Mouse (Mus musculus) gastrocnemius, adult 2 months (tissue): ENCODE results near the gene Dnase2a. TPM values are rescaled to one million over a fixed set of nuclear protein-coding genes. Genes with fewer than 3 reads are reported as not detected.

Source experiments
- DNase-seq: peaks from one replicate; pipeline ENCODE4 v3.0.0; 2022
- H3K27ac ChIP-seq: fragments of 200-600 bp; 2 replicates; pipeline ENCODE4 v1.8.1; 2022; ENCODE audit warnings: mild to moderate bottlenecking
- H3K4me3 ChIP-seq: fragments of 200-600 bp; 2 replicates; pipeline ENCODE4 v1.8.1; 2022; ENCODE audit warnings: mild to moderate bottlenecking, moderate library complexity
- CTCF ChIP-seq: fragments of 200-600 bp; IDR thresholded peaks from 2 replicates; pipeline ENCODE4 v1.8.1; 2022; ENCODE audit warnings: antibody characterized with exemption, mild to moderate bottlenecking, moderate library complexity
- intact Hi-C: fragments of 180-260 bp; cut with DNase I; formaldehyde crosslinking; loops from one replicate; pipeline ENCODE4 v1.15.1; 2025
- total RNA-seq, 2 experiments: library from RNA; stranded (reverse); gene quantifications; 2 replicates each; pipeline ENCODE4 v1.2.3; 2021

Gene Dnase2a
- total RNA-seq, 2 experiments from 2014 or later = 4.0 to 8.4 TPM

DNA sequence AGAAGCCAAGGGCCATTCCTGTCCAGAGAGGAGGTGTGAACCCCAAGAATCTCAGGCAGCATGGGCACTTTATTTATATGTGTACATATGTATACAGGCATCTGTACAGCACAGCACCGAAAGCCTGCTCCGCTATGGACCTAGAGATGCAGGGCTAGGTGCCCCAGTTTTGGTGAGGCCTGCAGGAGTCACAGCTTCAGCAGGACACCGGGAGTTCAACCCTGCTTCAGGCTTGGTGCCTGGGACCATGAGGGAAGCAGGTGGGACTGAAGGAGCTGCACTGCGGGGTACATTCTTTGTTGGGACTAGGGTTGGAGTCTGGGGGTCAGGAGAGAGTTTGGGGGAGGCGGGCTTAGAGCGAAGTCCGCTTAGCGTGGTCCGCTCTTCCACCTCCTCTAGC lies 3.5 kb downstream of the Dnase2a start:
- no peak overlapping the region for H3K4me3 ChIP-seq
- intact Hi-C loops = no loop called here
- no peak overlapping the region for H3K27ac ChIP-seq
- DNase-seq = no peak
- no peak for TF ChIP-seq CTCF

DNA sequence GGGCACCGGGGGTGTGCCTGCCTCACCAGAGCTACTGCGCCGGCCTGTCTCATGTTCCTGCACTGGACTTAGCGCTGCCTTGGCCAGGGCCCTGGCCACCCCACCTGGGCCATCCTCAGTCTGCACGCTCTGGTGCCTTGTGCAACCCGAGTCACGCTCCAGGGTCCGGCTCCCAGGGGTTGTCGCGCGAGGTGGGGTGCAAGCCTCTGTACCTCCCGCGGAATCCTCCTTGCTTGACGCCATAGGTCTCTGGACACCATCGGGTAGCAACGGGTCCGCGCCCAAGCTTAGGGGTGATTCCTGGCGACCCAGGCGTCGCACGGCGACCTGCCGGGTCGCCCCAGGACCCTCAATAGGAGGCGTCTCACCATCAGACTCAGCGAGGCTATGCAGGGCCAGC lies 4.0 kb downstream of the Dnase2a start:
- intact Hi-C loops = no loop called here
- TF ChIP-seq CTCF = no peak
- no peak for DNase-seq
- Histone ChIP-seq H3K4me3 (peak overlapping the region; percentile 77), H3K27ac (peak overlapping the region; percentile 57)

DNA sequence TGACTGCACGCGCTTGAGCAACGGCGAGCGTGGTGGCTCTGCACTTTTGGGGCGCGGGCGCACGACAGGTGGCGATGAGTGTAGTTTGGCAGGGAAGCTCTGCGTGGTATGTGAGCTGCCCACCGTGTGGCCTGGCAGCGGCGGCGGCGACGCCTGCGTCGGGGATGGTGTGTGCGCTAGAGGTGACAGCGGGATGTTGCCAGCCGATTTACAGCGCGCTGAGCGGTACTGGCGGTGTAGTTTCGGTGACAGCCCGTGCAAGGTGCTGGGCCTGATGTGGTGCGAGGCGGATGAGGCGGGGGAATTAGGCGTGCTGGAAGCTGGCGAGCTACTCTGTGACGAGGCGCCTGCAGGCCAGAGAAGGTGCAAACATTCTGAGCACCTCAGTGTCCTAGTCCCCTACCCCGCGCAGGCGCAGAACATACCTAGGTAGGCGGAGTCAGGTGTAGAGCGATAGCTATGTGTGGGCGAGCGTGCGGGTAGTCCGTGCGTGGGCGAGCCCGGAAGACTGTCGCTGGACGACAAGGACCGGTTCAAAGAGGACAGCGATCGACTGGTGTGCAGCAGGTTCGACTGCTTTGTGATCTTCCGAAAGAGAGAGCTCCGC lies 4.6 kb downstream of the Dnase2a start:
- peak overlapping the region; percentile 57 for H3K27ac ChIP-seq
- DNase-seq = peak; percentile 77
- H3K4me3 ChIP-seq = peak overlapping the region; percentile 77
- intact Hi-C loops = no loop called here
- no peak; the same call in 1 of the 2 replicates for TF ChIP-seq CTCF

DNA sequence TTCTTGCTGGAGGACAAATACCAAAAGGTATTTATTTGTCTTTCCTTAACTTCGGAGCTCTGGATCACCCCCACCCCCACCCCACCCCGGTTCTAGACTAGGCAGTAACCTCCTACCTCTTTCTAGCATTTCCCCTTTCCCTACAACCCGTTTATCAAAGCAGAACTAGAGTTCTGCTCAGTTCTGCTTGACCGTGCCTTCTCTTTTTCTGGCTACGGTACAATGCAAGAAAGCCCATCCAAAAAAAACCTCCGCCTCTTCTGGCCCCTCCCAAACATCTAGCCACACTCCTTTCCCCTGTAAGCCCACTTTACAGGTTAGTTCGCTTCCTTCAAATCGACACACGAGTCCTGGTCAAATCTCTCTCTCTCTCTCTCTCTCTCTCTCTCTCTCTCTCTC lies 5.1 kb downstream of the Dnase2a start:
- peak overlapping the region; percentile 57; the same call in 1 of the 2 replicates for H3K27ac ChIP-seq
- TF ChIP-seq CTCF = no peak
- intact Hi-C loops = no loop called here
- no peak for DNase-seq
- H3K4me3 ChIP-seq = peak overlapping the region; percentile 77

DNA sequence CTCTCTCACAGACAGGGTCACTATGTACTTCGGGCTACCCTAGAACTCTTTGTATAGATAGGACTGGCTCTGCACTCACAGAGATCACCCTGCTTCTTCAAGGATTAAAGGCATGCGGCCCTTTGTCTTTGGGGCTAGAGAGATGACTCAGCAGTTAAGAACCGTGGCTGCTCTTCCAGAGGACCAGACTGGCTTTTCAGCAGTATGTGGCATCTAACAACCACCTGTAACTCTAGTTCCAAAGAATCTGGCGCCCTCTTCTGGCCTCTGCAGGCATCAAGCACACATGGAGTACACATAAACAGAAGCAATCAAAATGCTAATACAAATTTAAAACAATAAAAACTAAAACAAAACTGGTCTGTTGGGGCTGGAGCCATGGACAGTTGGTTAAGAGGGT lies 5.6 kb downstream of the Dnase2a start:
- Histone ChIP-seq H3K27ac (no peak overlapping the region), H3K4me3 (peak overlapping the region; percentile 77; the same call in 1 of the 2 replicates)
- peak; percentile 40 for TF ChIP-seq CTCF
- intact Hi-C loops = no loop called here
- no peak for DNase-seq

DNA sequence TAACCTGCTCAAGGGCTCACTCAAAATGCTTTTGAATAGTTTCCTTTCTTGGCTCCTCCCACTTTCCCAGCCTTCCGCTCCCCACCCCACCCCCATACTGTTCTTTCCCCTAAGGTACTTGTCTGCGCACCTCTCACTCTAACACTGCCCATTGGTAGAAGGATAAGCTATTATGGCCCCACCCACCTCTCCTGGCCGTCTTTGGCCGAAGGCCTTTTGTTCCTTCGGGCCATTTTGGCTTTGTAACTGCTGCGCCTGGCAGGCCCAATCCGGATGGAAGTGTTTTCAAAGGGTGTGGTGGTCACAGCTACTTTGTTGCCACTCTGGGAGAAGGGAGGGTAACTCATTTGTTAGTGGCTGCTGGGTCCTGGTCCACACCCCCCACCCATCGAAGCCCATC lies 6.9 kb downstream of the Dnase2a start:
- H3K4me3 ChIP-seq = no peak overlapping the region
- DNase-seq = no peak
- TF ChIP-seq CTCF = no peak
- no peak overlapping the region for H3K27ac ChIP-seq
- intact Hi-C loops = no loop called here

DNA sequence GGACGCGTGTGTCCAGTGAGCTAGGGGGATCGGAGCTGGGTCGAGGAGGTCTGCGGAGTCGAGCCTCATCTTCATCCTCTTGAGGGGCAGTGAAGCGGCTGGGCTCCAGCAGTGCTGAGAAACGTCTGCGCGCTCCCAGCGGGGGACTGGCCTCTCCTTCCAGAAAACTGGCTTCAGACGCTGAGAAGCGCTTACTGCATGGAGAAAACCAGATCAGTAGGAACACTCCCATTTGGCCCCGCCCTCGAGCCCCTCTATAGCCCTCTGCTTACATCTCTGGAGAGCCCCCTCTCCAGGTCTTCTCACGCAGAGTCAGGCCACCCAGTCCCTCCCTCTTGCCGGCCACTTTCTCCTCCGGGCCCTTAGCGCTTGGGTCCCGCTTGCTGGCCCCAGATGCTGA lies 9.4 kb downstream of the Dnase2a start:
- intact Hi-C loops = no loop called here
- no peak overlapping the region for H3K27ac ChIP-seq
- no peak overlapping the region for H3K4me3 ChIP-seq
- no peak for DNase-seq
- no peak for TF ChIP-seq CTCF

DNA sequence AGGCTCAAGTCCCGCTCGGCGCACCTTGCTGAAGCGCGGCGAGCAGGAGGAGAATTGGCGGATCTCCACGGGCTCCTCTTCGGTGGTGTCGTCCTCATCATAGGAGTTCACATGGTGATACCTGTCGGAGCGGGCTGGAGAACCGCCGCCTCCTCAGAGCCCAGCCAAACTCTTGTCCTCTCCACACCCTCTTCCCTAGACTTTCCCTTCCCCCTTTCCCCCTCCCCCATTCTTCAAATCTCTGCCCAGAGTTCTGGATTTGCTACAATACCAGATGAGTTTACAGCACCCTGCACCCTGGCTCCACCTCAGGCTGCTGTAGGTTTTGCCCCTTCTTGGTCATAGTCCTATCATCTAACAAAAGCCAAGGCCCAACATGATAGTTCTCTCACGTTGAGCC lies 10.3 kb downstream of the Dnase2a start:
- H3K4me3 ChIP-seq = no peak overlapping the region
- no peak for DNase-seq
- intact Hi-C loops = no loop called here
- no peak overlapping the region for H3K27ac ChIP-seq
- TF ChIP-seq CTCF = no peak

DNA sequence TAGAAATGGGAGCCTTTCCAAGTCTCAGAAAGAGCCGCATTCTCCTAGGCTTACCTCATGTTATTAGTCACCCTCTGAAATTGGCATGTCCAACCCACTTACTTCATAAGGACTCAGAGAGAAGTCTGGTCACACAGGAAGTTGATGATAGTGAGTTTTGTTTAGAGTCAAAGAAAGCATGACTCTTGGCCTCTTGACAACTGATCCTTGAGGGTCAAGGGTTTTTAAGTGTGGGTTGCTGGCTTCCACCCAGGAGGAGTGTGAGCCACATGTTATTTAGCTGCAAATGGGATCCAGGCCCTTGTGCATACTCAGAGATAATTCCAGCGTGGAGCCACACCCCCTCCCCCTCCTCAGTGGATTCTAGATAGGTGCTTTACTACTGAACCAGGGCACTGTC lies 13.2 kb downstream of the Dnase2a start:
- intact Hi-C loops = no loop called here
- Histone ChIP-seq H3K4me3 (no peak overlapping the region), H3K27ac (no peak overlapping the region)
- no peak for DNase-seq
- no peak for TF ChIP-seq CTCF

DNA sequence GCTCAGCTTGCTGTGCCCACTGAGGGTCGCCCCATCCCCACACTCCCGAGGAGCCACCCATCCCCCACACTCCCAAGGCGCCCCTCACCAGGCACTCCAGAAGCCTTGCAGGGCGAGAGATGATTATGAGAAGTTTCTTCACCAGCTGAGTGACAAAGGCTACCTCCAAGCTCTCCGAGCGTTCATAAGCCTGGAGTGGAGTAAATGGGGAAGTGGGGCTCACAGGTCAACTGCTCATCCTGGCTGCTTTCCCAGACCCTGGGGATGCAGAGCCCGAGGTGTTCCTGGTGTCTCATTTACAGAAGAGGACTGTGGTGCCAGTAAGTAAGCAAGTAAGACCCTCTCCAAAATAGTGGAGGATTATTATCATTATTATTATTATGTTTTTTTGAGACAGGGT lies 17.2 kb downstream of the Dnase2a start:
- H3K27ac ChIP-seq = no peak overlapping the region
- H3K4me3 ChIP-seq = no peak overlapping the region
- intact Hi-C loops = no loop called here
- TF ChIP-seq CTCF = no peak
- DNase-seq = no peak

DNA sequence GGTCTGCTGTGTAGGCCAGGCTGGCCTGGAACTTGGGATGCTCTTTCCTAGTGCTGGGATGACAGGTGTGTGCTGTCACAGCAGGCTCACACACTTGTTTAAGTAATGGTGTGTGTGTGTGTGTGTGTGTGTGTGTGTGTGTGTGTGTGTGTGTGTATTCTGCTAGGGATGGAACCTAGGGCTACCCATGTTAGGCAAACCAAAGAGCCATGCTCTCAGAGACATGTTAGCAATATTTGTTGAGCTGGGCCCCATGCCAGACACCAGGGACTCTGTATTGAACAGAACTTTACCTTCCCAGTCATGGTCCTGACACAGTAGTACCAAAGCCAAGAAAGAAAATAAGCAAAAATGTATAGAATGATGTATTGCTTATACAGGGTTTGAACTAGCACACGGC lies 19.2 kb downstream of the Dnase2a start:
- no peak for DNase-seq

DNA sequence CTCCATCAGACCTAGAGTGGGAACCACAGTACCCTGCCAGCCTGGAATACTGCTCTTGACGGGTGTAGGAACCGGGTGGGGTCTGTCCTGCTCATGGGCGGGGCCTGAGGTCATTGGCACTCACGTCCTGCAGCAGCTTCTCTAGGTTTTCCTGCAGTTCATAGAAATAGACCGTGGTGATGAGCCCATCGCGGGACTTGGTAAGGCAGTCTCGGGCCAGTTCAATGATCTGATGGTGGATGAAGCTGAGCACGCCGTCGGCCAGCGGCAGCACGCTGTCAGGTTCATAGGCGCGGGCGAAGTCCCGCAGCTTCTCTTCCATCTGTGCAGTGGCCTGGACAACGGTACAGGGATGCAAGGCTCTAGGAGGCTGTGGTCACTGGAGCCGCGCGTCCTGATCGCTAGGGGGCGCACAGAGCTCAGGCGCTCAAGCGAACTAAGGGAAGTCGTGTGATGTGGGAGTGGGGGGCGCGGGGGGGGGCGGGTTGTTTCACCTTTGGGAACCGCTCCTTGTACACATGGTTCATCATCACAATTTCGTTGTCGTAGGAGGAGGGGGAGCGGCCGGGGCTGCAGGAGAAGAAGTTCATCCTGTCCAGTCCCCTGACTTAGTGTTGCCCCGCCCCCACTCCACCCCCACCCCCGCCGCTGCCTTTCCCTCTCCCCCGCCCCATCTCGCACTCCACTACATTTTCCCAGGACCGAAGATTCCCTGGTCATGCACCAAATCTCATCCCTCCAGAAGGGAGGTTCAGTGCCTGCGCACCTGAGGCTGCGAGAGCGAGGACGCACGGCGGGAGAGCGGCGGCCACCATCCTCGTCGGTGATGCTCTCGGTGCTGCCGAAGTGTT lies 20.3 kb downstream of the Dnase2a start:
- no peak overlapping the region for H3K27ac ChIP-seq
- H3K4me3 ChIP-seq = peak overlapping the region; percentile 48
- intact Hi-C loops = loop anchor here (2.0 kb wide), 1 partner anchor 28 kb away; no protein-coding TSS in a partner anchor
- peak; percentile 77 for TF ChIP-seq CTCF
- DNase-seq = peak; percentile 76

More for the DNA sequence above, 19.2 kb downstream of the Dnase2a start:
- no peak overlapping the region for H3K4me3 ChIP-seq
- no peak overlapping the region for H3K27ac ChIP-seq
- no peak for TF ChIP-seq CTCF
- intact Hi-C loops = no loop called here

DNA sequence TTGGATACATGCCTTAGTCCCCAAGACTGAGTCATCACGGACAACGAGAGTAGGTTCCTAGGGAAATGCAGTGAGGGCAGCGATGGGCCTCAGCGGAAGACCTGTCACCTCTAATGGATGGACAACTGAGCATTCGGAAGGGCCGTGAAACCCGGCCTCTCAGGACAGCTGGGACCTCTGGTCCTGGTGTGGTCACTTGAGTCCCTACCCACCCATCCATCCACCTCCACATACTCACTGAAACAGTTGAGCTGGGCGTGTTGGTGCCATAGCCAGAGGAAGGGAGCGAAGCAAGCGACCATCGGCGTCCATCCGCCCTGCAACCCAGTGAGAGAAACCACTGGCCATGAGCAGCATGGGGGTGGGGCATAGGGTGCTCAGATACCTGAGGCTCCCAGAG lies 22.2 kb downstream of the Dnase2a start:
- no peak for DNase-seq
- intact Hi-C loops = no loop called here
- no peak overlapping the region for H3K4me3 ChIP-seq
- TF ChIP-seq CTCF = no peak
- no peak overlapping the region for H3K27ac ChIP-seq
